Mouse (Mus musculus): ENCODE data around the gene Ccdc30. TPM values are rescaled to one million over a fixed set of nuclear protein-coding genes. Genes with fewer than 3 reads are reported as not detected.
A peak's percentile ranks its signal among the peaks of the same experiment; 100 is the strongest.

Gene Ccdc30
- polyA plus RNA-seq, 1 experiment from 2014 or later, result 1.4 TPM

GRCm38 (mm10) chr4:119442539-119442938 is 27.2 kb upstream of the Ccdc30 start:
- H3K4me2 ChIP-seq (replicated peaks; ENCODE audit: low read depth), result no peak overlapping the region
- no peak overlapping the region for H3K4me3 ChIP-seq (ENCODE audit: low read depth, low read length)
- TF ChIP-seq EP300 (optimal IDR thresholded peaks at IDR 0.05), result no peak
- no peak for TF ChIP-seq CTCF (IDR thresholded peaks at IDR 0.05; ENCODE audit: low read depth)
- H3K9ac ChIP-seq (ENCODE audit: low read length), result no peak overlapping the region
- no peaks in the 10 kb centered on the region for H3K9me3 ChIP-seq (ENCODE audit: control insufficient read depth, low read length)
- WGBS, result 51% methylated on average over 6 of the region's 6 CpGs
- ATAC-seq (ENCODE audit: low FRiP score, low TSS enrichment) (no peak), DNase-seq (ENCODE audit: low spot score) (no peak)
- H3K27me3 ChIP-seq (ENCODE audit: control insufficient read depth, insufficient read depth, low read length), result no peaks in the 10 kb centered on the region
- H3K36me3 ChIP-seq (ENCODE audit: control insufficient read depth, insufficient read depth, low read length), result no peaks in the 10 kb centered on the region
- no peak overlapping the region for H3K27ac ChIP-seq (replicated peaks)
- no peaks in the 10 kb centered on the region for H3K4me1 ChIP-seq (replicated peaks; ENCODE audit: control insufficient read depth, insufficient read depth)

DNA sequence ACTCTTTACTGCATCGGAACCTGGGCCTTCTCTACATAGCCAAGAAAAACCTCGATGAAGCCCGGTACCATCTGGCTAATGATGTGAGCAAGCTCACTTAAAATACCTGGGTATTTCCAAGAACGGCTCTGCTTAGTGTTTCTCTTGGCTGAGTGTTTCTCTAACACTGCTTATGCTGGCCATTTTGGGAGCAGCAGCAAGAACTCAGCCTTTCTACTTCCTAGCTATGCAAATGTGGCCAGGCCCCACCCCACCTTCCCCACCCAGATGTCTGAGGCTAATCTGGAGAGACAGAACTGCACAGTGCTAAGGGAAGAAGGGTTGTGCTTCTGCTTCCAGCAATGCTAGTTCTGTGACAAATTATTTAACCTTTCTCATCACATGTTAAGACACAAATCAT is 26.5 kb upstream of the Ccdc30 start:
- no peak for DNase-seq (ENCODE audit: low spot score)

GRCm38 (mm10) chr4:119437936-119438335 is 22.6 kb upstream of the Ccdc30 start:
- Histone ChIP-seq H3K4me2 (replicated peaks; ENCODE audit: low read depth) (no peak overlapping the region), H3K27ac (replicated peaks) (no peak overlapping the region), H3K4me3 (ENCODE audit: low read depth, low read length) (no peak overlapping the region), H3K4me1 (replicated peaks; ENCODE audit: control insufficient read depth, insufficient read depth) (no peaks in the 10 kb centered on the region), H3K9ac (ENCODE audit: low read length) (no peak overlapping the region), H3K9me3 (ENCODE audit: control insufficient read depth, low read length) (no peaks in the 10 kb centered on the region), H3K36me3 (ENCODE audit: control insufficient read depth, insufficient read depth, low read length) (no peaks in the 10 kb centered on the region), H3K27me3 (ENCODE audit: control insufficient read depth, insufficient read depth, low read length) (no peaks in the 10 kb centered on the region)
- no peak for ATAC-seq (ENCODE audit: low FRiP score, low TSS enrichment)
- no peak for TF ChIP-seq CTCF (IDR thresholded peaks at IDR 0.05; ENCODE audit: low read depth)
- no peak for TF ChIP-seq EP300 (optimal IDR thresholded peaks at IDR 0.05)
- WGBS, result 91% methylated on average over 2 of the region's 2 CpGs
- DNase-seq (ENCODE audit: low spot score), result no peak

More for the DNA sequence above, 26.5 kb upstream of the Ccdc30 start:
- TF ChIP-seq CTCF (IDR thresholded peaks at IDR 0.05; ENCODE audit: low read depth) (no peak), EP300 (optimal IDR thresholded peaks at IDR 0.05) (no peak)
- Histone ChIP-seq H3K4me3 (ENCODE audit: low read depth, low read length) (no peak overlapping the region), H3K36me3 (ENCODE audit: control insufficient read depth, insufficient read depth, low read length) (no peaks in the 10 kb centered on the region), H3K4me1 (replicated peaks; ENCODE audit: control insufficient read depth, insufficient read depth) (no peaks in the 10 kb centered on the region), H3K27me3 (ENCODE audit: control insufficient read depth, insufficient read depth, low read length) (no peaks in the 10 kb centered on the region), H3K9me3 (ENCODE audit: control insufficient read depth, low read length) (no peaks in the 10 kb centered on the region), H3K4me2 (replicated peaks; ENCODE audit: low read depth) (no peak overlapping the region), H3K27ac (replicated peaks) (no peak overlapping the region), H3K9ac (ENCODE audit: low read length) (no peak overlapping the region)
- WGBS, result 84% methylated on average over 4 of the region's 4 CpGs
- ATAC-seq (ENCODE audit: low FRiP score, low TSS enrichment), result no peak

- Histone ChIP-seq H3K4me3 (ENCODE audit: low read depth, low read length) (no peak overlapping the region), H3K4me2 (replicated peaks; ENCODE audit: low read depth) (no peak overlapping the region), H3K27me3 (ENCODE audit: control insufficient read depth, insufficient read depth, low read length) (no peaks in the 10 kb centered on the region), H3K9ac (ENCODE audit: low read length) (no peak overlapping the region), H3K27ac (replicated peaks) (no peak overlapping the region), H3K4me1 (replicated peaks; ENCODE audit: control insufficient read depth, insufficient read depth) (no peaks in the 10 kb centered on the region), H3K36me3 (ENCODE audit: control insufficient read depth, insufficient read depth, low read length) (no peaks in the 10 kb centered on the region), H3K9me3 (ENCODE audit: control insufficient read depth, low read length) (no peaks in the 10 kb centered on the region)
- peak; percentile 76 for ATAC-seq (ENCODE audit: low FRiP score, low TSS enrichment)
- DNase-seq (ENCODE audit: low spot score), result peak; percentile 71
- no peak for TF ChIP-seq EP300 (optimal IDR thresholded peaks at IDR 0.05)
- peak; percentile 76 for TF ChIP-seq CTCF (IDR thresholded peaks at IDR 0.05; ENCODE audit: low read depth)
- 27% methylated on average over 5 of the region's 5 CpGs for WGBS
Observed at GRCm38 (mm10) chr4:119430678-119431077, 15.4 kb upstream of the Ccdc30 start.

GRCm38 (mm10) chr4:119427680-119428079 is 12.4 kb upstream of the Ccdc30 start:
- H3K4me2 ChIP-seq (replicated peaks; ENCODE audit: low read depth), result no peak overlapping the region
- no peaks in the 10 kb centered on the region for H3K27me3 ChIP-seq (ENCODE audit: control insufficient read depth, insufficient read depth, low read length)
- DNase-seq (ENCODE audit: low spot score) (no peak), ATAC-seq (ENCODE audit: low FRiP score, low TSS enrichment) (no peak)
- H3K36me3 ChIP-seq (ENCODE audit: control insufficient read depth, insufficient read depth, low read length), result no peaks in the 10 kb centered on the region
- no peak for TF ChIP-seq EP300 (optimal IDR thresholded peaks at IDR 0.05)
- no peak for TF ChIP-seq CTCF (IDR thresholded peaks at IDR 0.05; ENCODE audit: low read depth)
- 43% methylated on average over 2 of the region's 2 CpGs for WGBS
- no peaks in the 10 kb centered on the region for H3K9me3 ChIP-seq (ENCODE audit: control insufficient read depth, low read length)
- no peak overlapping the region for H3K27ac ChIP-seq (replicated peaks)
- H3K4me1 ChIP-seq (replicated peaks; ENCODE audit: control insufficient read depth, insufficient read depth), result peaks cover 4% of the 10 kb centered on the region; the same call in 1 of the 2 replicates
- H3K9ac ChIP-seq (ENCODE audit: low read length), result no peak overlapping the region
- no peak overlapping the region for H3K4me3 ChIP-seq (ENCODE audit: low read depth, low read length)

DNA sequence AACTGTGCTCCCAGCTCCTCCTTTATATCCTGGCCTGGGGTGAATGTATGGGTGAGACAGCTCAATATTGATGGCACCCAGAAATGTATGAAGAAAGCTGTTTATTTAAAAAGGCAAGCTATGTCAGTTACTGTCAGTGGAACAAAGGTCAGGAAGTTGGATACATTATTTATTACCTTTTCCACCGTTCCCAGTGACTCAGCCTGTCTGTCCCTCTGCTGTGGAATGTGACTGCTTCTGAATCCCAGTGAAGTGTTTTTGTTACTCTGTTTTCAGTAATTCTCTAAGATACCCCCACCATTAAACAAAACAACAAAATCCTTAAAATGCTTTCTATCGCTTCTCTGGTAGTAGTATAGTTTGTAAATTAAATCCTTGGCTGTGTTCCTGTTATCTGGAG is 10.3 kb upstream of the Ccdc30 start:
- Histone ChIP-seq H3K9ac (ENCODE audit: low read length) (no peak overlapping the region), H3K27me3 (ENCODE audit: control insufficient read depth, insufficient read depth, low read length) (no peaks in the 10 kb centered on the region), H3K4me3 (ENCODE audit: low read depth, low read length) (no peak overlapping the region), H3K36me3 (ENCODE audit: control insufficient read depth, insufficient read depth, low read length) (no peaks in the 10 kb centered on the region), H3K4me1 (replicated peaks; ENCODE audit: control insufficient read depth, insufficient read depth) (peaks cover 4% of the 10 kb centered on the region; the same call in 1 of the 2 replicates), H3K4me2 (replicated peaks; ENCODE audit: low read depth) (no peak overlapping the region), H3K9me3 (ENCODE audit: control insufficient read depth, low read length) (no peaks in the 10 kb centered on the region), H3K27ac (replicated peaks) (no peak overlapping the region)
- ATAC-seq (ENCODE audit: low FRiP score, low TSS enrichment) (no peak), DNase-seq (ENCODE audit: low spot score) (no peak)
- no peak for TF ChIP-seq EP300 (optimal IDR thresholded peaks at IDR 0.05)
- TF ChIP-seq CTCF (IDR thresholded peaks at IDR 0.05; ENCODE audit: low read depth), result no peak
- WGBS, result 27% methylated on average over 2 of the region's 2 CpGs

All from stomach, postnatal 0 days (tissue).